Mouse (Mus musculus) spleen, postnatal 10 days (tissue): ENCODE data around the gene Dlgap1.

ENCODE experiments used
- DNase-seq, 2 experiments: peaks; one replicate each; pipeline ENCODE4 v3.0.0; 2021 to 2022; ENCODE audit warnings: low spot score in 2 of 2

Dlgap1 gene

DNA sequence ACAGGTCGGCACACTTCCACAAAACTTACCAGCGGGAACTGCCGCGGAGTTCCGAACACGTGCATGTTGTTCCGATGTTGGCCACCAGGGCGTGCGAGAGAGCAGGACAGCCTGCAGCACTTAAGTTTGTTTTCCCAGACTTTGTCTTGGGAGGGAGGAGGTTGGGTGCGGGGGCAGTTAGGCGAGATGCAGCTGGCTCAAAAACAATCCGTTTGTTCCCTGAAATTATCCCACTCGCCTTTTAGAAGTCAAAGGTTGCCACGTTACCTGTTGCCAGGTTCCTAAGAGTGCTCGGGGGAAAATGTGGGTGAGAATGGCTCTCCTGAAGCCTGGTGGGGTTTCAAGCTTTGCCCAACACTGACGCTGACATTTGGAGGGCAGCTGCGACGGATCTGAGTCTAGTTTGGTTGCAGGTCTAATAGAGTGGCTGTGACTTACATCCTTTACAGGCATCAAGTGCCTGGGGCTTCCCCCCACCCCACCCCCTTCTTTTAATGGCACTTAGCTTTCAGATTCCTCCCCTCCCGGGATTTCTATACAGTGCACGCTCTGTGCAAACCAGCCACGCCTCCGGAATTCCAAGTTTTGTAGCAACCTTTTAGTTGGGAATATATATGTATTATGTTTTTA, 786.3 kb downstream of the Dlgap1 start:
- peak; percentile 72 to 85 for DNase-seq

DNA sequence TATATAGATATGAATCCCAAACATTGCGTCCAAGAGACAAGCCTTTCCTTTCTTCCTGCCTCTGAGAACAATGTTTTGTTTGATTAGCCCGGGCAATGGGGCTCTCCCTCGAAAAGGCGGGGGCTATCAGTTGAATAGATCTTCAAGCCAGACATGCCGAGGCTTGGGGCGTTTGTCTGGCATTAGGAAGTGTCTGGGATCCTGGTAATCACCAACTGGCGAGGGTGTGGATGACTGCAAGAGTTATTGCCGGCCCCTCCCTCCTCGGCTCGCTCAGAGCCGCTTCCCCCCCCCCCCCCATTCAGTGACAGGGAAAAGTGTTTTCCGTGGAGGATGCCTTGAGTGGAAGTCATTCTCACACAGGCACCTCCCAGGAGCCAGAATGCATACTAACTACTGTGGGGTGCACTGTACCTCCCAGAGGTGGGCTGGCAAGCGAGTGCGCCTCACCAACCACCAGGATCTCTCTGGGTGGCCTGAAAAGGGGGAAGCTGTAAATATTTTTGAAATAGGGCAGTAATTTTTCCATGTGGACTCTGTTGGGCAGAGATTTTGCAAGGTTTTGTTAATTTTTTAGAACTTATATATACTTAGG, 786.9 kb downstream of the Dlgap1 start:
- DNase-seq: no peak

DNA sequence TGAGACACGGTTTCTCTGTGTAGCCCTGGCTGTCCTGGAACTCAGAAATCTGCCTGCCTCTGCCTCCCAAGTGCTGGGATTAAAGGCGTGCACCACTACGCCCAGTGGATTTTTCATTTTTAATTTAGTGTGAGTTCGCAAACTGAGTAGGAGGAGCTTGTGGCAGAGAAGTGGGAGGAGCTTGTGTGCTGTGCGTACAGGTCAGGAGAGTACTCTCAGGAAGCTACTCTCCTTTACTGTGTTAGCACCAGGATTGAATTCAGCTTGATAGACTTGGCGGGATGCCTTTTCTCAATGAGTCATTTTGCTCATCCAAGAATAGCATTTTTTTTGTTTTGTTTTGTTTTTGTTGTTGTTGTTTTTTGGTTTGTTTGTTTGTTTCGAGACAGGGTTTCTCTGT, 793.1 kb downstream of the Dlgap1 start:
- DNase-seq: no peak

DNA sequence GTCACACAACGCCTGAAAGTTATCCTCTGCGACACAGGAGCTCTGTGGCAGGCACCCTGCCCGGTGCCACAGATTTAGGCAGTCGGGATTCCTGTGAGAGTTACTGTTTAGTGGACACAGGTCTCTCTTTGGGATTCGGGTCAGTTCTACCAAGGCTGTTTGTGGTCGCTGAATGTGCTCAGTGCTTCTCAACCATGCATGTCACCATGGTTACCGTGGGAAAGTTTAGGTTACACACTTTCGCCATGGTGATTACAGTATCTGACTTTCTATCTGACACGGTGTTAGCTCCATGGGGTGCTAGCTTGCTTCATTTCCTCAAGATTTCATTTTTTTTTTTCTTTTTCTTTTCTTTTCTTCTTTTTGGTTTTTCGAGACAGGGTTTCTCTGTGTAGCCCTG, 793.8 kb downstream of the Dlgap1 start:
- no peak for DNase-seq

DNA sequence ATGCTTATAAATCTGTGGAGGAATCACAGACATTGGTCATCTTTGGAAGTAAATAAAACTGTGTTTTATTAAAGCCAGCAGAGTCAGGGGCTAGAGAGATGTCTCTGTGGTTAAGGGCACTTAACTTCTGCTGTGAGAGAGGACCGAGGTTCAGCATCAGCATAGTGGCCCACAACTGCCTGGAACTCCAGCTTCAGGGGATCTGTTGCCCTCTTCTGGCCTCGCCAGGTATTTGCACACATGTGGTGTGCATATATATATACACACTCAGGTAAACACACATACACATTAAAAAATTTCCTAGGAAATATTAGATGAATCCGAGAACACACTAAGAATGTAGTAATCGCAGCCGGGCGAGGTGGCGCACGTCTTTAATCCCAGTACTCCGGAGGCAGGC, 796.5 kb downstream of the Dlgap1 start:
- no peak for DNase-seq

DNA sequence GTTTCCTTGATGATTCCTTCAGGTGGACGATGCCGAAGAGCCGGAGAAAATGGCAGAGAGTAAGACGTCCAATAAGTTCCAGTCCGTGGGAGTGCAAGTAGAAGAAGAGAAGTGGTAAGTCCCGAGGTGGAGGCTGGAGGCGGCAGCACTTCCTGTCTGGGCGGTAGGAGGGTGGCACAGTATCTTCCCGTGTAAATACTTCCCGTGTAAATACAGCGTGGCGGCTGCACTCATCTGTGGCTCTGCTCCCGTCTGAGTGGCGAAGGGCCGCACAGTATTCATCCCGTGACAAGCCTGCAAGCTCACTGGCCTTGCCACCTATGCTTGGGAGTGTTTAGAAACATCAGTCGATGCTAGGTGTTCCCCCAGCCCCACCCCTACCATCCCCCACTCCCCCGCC, 797.1 kb downstream of the Dlgap1 start:
- DNase-seq: no peak

DNA sequence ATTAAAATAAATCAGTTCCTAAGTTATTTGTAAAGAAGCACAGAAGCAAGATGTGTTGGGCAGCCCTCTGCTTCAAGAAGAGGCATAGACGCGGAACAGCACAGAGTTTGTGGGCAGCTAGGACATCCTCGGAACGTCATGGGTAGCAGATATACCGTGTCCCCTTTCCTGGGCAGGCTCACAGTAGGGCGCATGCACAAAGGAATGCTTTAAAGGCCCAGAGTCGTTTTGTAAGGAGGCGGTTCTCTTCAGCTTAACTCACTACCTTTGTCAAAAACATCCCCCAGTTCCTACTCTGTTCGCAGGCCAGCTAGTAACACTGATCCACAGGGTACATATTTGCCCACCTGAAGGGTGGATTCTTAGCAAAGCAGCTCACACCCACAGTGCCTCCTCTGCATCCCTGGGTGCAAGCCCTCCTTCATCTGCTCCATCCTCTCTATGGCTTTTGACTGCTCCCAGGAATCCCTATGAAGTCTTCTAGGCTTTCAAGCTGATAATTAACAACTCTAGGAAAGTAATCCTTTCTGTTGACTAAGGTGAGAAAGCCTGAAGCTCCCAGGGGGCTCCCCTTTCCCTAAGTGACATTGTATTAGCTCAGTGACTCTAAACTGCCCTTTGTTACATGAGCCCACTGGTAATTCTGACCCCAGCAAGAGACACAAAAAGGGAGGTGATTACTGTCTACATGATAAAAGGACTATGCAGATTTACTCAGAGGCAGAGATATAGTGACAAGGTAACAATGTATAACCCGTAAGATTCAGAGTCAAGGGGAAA, 803.4 kb downstream of the Dlgap1 start:
- no peak for DNase-seq

DNA sequence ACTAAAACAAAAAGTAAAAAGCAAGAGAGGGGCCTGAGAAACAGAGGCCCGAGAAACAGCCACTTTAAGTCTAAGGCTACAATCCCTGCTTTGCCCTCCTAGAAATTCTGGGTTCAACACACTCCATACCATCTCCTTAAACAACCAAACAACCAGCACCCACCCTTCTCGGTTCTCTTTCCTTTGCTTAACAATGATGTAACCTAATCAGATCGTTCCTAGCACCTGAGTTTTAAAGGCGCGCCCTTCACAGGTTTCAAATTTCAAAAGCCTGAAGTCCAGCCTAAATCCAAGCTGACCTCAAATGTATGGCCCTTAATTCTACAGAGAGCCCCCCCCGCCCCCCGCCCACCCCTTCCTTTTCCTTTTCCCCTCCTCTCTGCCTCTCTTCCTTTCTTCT, 810.9 kb downstream of the Dlgap1 start:
- no peak for DNase-seq

DNA sequence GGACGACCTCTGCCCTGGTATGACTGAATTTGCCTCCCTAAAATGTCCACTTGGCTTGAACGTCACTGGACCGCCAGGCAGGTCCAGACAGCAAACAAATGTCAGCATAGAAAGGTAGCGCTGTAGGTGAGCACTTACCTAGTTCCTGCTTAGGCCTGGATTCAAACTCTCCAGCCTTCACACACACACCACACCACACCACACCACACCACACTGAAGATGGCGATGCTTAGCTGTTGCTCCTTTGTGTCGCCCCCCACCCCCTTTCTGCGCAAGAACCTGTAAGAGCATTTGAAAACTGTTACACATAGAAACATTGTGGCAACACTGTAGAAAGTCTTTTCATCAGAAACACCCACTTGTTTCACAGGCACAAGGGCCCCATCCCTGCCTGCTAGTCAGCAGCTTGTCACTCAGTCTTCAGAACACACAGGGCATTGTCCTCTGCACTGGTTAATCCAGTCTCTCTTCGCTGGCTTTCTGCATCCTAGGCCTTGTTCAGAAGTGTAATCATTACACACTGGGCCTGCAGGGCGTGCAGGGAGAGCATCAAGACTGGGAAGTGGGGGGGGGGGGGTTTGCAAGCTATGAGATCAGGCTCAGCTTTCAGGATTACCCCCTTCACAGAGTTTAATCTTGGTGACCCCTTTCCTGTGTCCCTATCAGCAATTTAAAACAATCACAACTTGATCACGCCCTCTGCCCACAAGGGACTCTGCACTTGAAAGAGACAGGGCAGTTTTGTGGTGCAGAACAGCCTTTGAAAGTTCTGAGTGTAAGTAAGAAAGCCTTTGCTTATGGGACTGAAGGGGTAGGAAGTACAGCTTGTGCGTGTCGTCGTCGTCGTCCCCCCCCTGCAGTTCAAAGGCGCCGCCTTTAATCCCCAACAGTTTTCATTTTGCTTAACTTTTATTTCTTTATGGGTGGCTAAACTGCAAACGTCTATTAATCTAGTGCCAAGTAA, 812.1 kb downstream of the Dlgap1 start:
- no peak for DNase-seq

DNA sequence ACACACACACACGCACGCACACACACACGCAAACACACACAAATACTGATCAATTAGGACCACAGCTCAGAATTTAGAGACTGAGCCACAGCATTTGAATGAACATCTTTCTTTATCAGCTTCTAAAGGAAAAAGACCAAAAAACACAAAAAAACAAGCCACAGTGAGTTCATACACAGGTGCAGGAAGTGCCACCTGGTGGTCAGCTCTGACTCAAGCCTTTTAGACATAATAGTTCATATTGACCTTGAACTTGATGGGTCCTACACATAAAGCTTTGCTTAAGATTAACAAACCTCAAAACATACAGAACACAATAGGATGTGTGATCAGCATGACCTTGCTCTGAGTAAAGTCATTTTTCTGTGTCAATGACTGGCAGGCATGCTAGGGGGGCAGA, 814.4 kb downstream of the Dlgap1 start:
- DNase-seq: no peak

DNA sequence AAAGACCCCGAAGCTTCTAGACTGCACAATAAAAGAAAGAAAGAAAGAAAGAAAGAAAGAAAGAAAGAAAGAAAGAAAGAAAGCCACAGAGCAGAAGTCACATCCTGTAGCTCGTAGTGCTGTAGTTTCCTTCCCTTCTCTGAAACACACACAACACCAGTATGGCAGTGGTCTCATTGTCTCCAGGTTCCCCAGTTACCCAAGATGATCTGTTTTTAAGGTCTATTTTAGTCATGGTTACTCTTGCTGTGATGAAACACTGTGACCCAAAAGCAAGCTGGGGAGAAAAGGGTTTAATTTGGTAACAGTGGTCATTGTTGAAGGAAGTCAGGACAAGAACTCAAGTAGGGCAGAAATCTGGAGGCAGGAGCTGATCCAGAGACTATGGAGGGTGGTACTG, 818.5 kb downstream of the Dlgap1 start:
- DNase-seq: no peak

DNA sequence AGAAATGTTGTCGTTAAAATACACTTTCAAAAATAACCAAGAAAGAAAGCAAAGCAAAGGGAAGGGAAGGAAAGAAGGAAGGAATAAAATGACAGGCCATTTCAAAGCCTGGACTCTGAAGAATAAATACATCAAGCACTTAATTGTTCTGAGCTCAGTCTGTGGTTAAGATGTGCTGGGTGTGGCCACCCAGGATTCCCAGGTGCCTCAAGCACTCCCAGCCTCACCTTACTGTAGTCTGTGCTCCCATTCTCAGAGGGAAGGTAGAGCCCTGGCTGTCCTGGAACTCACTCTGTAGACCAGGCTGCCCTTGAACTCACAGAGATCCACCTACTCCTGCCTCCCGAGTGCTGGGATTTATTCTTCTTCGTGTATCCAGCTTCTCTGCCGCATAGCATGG, 821.9 kb downstream of the Dlgap1 start:
- no peak for DNase-seq

DNA sequence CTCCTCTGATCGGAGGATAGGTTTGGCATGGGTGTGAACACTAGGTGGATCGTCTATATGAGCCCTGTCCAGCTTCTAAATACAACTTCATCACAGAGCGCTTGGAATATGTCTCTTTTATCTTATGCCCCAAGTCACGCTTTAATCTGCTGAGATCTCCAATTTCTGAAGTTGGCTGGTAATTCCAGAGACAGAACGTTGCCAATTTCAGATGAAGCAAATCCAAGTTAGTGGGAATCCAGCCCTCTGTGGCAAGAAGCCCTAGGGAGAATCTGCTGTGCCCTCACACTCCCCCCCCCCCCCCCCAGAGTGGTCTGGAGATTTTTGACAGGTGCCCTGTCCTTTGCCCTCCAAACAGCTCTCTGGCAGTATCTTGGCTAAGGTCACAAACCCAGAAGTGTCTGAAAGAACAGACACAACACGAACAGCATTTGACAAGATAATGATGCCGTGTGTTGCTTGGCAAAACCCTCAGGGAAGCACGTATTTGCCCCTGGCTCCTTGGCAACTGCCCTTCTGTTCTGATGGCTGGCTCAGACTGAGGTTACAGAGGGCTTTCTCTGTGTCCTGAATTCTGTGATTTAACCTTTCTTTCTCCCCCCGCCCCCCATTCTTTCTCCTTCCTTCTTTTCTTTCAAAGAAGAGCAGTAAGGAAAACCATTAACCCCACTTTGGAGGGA, 822.9 kb downstream of the Dlgap1 start:
- no peak for DNase-seq

DNA sequence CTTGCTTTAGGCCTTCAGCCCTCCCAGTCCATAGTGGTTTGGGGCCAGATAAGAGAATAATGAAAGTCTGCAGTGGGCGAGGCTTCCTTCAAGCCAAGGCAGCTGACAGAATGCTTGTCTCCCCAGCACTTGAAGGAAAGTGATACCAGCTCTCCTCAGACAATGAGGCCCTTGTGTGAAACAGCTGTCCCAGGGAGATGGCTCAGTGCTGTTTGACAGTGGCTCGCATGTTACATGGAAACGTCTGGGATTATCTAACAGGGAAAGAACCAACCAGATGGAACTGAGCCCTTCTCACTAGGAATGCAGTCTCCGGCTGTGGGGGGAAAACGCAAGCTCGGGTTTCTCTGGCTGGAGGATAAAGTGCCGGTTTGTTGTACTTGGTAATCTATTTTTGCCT, 825.4 kb downstream of the Dlgap1 start:
- DNase-seq: no peak

DNA sequence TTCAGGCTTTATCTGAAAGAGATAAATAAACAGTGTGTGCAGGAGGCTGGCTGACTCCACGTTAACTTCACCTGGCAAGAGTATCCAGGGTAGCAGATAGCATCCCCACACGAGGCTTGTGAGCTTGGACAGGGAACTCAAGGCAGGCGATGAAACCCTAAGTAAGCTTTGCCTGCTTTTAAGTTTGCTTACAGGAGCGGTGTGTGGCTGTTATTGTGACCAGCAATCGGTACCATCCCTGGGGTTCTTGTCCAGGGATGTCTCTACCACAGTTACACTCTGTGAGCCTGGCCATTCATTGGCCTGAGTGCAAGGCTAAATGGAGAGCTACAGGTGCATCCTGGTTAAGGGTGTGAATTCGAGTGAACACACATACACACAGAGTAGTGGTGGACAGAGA, 825.8 kb downstream of the Dlgap1 start:
- DNase-seq: no peak

DNA sequence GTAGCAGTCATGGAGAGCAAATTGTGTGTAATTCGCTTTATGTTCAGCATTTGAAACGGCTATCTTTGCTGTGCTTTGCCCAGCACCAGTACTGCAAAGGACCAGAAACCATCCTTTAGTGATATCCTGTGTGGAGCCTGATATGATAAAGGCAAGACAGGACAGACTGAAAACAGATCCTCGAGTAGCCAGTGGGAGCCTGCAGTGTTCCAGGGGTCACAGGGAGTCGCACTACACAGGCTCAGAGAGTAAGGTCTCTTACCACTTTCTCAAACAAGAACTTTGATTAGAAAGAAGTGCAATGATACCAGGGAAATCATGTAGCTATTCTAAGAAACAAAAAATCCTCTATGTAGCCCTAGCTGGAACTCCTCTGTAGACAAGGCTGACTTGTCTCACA, 826.3 kb downstream of the Dlgap1 start:
- no peak for DNase-seq

DNA sequence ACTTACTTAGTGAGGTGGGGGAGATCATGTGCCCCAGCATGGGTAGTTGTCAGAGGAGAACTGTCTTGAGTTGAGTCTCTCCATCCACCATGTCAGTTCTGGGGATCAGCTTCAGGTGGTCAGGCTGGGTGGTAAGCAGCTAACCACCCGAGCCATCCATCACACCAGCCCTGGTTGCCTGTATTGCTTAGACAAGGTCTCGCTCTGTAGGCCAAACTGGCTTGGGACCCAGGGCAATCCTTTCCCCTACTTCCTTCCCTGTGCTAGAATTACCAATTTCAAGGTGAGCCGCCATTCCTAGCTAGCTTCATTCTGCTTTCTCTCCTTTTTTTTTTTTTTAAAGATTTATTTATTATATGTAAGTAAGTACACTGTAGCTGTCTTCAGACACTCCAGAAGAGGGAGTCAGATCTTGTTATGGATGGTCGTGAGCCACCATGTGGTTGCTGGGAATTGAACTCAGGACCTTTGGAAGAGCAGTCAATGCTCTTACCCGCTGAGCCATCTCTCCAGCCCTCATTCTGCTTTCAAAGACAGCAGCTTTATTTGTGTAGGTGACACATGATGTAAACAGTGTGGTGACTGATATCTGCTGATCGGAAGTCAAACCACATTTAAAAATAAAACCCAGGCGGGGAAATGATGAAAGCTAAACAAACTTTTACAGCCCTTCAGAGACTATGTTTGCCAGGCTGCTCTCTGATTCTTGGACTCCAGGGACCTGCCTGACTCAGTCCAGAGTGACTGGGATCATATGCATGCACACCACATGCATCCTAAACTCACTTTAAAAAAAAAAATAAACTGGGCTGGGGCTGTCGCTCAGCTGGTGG, 828.3 kb downstream of the Dlgap1 start:
- DNase-seq: no peak

DNA sequence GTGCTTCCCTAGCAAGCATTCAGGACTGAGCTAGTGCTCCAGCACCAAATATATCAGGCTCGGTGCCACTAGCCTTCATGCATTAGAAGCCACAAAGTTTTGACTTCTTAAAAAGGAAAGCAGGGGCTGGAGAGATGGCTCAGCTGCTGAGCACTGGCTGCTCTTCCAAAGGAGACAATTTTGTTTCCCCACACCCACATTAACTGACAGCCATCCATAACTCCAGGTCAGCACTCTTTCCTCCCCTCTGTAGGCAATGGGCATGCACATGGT, 828.8 kb downstream of the Dlgap1 start:
- no peak for DNase-seq

DNA sequence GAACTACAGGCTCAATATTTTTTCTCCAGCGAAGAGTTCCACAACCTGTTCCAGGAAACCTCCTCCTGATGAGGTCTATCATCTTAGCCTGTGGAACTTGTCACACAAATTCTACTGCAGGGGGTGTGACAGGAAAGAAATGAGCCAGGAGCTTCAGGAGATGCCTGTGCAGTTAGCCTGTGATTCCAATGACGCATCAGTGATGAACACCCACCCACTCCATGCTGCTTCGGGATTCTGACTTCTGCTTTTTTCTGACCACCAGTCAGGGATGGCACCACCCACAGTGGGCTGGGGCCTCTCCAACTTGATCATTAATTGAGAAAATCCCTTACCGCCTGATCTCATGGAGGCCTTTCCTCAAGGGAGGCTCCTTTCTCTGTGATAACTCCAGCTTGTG, 830.4 kb downstream of the Dlgap1 start:
- DNase-seq: no peak

DNA sequence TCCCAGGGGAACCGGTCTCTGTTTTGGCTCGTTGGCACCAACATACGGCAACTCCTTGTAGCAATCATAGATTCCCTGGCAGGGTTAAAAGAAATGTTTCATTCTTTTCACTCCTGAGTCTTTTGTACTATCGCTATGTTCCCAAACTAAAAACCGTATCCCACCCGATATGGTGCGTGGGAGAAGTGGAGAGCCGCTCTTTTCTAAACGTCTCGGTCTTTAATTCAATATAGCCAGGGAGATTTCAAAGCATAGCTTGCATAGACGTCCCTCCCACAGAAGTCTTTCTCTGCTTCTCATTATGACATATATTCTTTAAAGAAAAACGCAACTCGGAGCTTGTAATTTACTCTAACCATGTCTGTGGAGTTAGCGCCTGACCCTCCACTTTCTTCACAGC, 833.1 kb downstream of the Dlgap1 start:
- no peak for DNase-seq

DNA sequence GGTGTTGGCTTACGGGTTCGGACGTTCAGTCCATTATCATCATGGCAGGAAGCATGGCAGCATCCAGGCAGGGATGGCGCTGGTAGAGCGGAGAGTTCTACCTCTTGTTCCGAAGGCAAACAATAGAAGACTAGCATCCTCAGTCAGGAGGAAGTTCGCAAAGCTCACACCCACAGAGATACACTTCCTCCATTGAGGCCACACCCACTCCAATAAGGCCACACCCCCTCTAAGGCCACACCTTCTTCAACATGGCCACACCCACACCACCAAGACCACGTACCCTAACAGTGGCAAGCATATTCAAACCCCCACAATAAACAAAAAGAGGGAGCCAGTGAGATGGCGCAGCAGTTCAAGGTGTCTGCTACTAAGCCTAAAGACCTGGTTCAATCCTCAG, 837.0 kb downstream of the Dlgap1 start:
- no peak for DNase-seq
